Mouse (Mus musculus): ENCODE data around the gene 5031439G07Rik. TPM values are rescaled to one million over a fixed set of nuclear protein-coding genes. Genes with fewer than 3 reads are reported as not detected.

Gene 5031439G07Rik
- polyA plus RNA-seq, 1 experiment from 2014 or later: 9.2 TPM

GRCm38 (mm10) chr15:85016951-85017664 lies 28.8 kb upstream of the 5031439G07Rik start, which contains the start of gene Upk3a:
Upk3a (plus strand) TSS chr15:85017141.
- Histone ChIP-seq H3K4me3 (no peak within 1 kb of the TSS), H3K9ac (no peak within 1 kb of the TSS), H3K4me2 (no peak within 1 kb of the TSS), H3K27ac (no peak within 1 kb of the TSS), H3K4me1 (peaks cover 14% of the 10 kb centered on the region), H3K9me3 (no peaks in the 10 kb centered on the region), H3K36me3 (no peaks in the 10 kb centered on the region), H3K27me3 (peaks cover 41% of the 10 kb centered on the region)
- 8% methylated on average over 21 of the region's 21 CpGs for WGBS
- ATAC-seq (ENCODE audit: insufficient number of reproducible peaks, insufficient read depth, low FRiP score, low TSS enrichment, low read depth): no peak

DNA sequence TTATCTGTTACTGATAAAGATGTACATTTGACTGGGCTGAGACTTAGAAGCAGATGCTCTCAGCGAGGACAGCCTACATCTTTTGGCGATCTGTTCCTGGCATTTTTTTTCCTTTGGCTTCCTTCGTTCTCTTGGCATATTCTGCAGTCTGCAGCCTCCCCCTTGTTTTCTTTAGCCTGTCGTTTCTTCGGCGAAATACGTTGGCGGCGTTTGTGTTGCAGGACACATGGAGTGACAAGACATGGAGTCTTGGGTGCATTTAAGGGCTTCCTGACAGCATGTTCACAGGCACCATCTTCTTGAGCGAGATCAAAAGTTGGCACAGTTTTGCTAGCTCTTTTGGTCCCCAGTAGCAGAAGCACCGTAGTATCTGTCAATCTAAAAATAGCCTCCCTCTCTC lies 27.4 kb upstream of the 5031439G07Rik start:
- no peaks in the 10 kb centered on the region for H3K36me3 ChIP-seq
- H3K4me3 ChIP-seq: no peak overlapping the region
- no peak overlapping the region for H3K27ac ChIP-seq
- H3K4me2 ChIP-seq: no peak overlapping the region
- no peak for ATAC-seq (ENCODE audit: insufficient number of reproducible peaks, insufficient read depth, low FRiP score, low TSS enrichment, low read depth)
- H3K27me3 ChIP-seq: peaks cover 41% of the 10 kb centered on the region
- H3K9me3 ChIP-seq: no peaks in the 10 kb centered on the region
- no peak overlapping the region for H3K9ac ChIP-seq
- H3K4me1 ChIP-seq: peaks cover 19% of the 10 kb centered on the region
- WGBS: 82% methylated on average over 11 of the region's 11 CpGs

DNA sequence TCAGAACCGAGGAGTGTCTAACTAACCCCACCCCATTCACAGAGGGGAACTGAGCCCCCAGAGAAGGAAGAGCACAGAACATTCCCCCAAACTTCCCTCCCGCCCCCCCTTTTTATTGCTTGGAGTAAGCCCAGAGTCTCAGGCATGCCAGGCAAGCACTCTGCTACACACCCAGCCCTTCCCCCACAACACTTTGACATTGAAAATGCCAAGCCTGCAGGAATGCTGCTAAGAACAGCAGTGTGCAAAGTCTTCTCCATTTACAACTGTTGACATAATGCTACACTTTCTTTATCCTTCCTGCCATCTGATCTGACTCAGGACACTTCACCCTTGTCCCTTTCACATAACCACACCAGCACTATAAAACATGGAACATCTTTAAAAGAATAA lies 24.3 kb upstream of the 5031439G07Rik start:
- Histone ChIP-seq H3K36me3 (no peaks in the 10 kb centered on the region), H3K27me3 (peaks cover 21% of the 10 kb centered on the region), H3K4me1 (peaks cover 19% of the 10 kb centered on the region), H3K9ac (no peak overlapping the region), H3K4me3 (no peak overlapping the region), H3K27ac (peak overlapping the region; percentile 81), H3K4me2 (0 out of 2 replicates have a peak overlapping the region, but pooled peaks have one; percentile 30), H3K9me3 (no peaks in the 10 kb centered on the region)
- ATAC-seq (ENCODE audit: insufficient number of reproducible peaks, insufficient read depth, low FRiP score, low TSS enrichment, low read depth): no peak
- WGBS: 37% methylated on average over 2 of the region's 2 CpGs

DNA sequence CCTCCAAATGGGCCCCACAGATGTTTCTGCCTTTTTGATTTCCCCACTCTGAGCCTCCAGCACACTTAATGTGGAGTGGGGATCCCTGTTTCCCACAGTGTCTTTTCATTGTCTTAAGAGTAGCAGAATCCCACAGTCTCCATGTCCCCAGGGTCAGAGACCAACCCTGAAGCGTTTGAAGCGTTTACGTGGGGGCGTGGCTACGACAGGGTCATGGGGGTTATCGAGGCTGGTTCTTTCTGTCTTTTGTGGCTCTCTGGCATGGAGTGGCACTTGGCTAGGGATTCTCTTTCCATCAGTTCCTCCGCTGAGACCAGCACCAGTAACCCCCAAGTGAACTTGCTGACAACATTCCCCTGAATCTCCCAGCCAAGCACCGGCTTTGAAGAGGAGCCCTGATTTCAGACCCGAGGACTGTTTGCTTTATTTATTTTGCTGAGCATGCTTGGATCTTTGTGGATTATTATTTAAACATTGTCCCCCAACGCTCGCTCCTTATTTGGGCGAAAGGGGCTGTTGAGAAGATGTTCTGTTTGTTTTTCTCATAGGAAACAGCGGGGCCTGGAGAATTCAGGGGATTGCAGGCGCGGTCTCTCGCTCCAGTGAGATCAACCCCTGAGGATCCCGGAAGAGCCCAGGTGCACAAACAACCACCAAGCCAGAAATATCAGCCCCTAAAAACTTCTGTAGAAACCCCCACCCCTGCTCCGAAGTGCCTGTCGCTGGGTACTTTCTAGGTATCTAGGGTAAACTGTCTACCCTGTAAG lies 23.7 kb upstream of the 5031439G07Rik start:
- no peaks in the 10 kb centered on the region for H3K9me3 ChIP-seq
- peak overlapping the region; percentile 81 for H3K27ac ChIP-seq
- 0 out of 2 replicates have a peak, but pooled peaks have one; percentile 15 for ATAC-seq (ENCODE audit: insufficient number of reproducible peaks, insufficient read depth, low FRiP score, low TSS enrichment, low read depth)
- H3K27me3 ChIP-seq: peaks cover 15% of the 10 kb centered on the region
- no peak overlapping the region for H3K4me3 ChIP-seq
- H3K36me3 ChIP-seq: no peaks in the 10 kb centered on the region
- 27% methylated on average over 19 of the region's 19 CpGs for WGBS
- H3K9ac ChIP-seq: no peak overlapping the region
- peak overlapping the region; percentile 30 for H3K4me2 ChIP-seq
- peaks cover 15% of the 10 kb centered on the region for H3K4me1 ChIP-seq

- H3K27me3 ChIP-seq: no peaks in the 10 kb centered on the region
- peaks cover 13% of the 10 kb centered on the region for H3K4me1 ChIP-seq
- no peak overlapping the region for H3K9ac ChIP-seq
- no peak overlapping the region for H3K27ac ChIP-seq
- H3K36me3 ChIP-seq: no peaks in the 10 kb centered on the region
- no peaks in the 10 kb centered on the region for H3K9me3 ChIP-seq
- H3K4me2 ChIP-seq: no peak overlapping the region
- no peak for ATAC-seq (ENCODE audit: insufficient number of reproducible peaks, insufficient read depth, low FRiP score, low TSS enrichment, low read depth)
- H3K4me3 ChIP-seq: no peak overlapping the region
- 69% methylated on average over 8 of the region's 8 CpGs for WGBS
These were observed 21.3 kb upstream of the 5031439G07Rik start for GRCm38 (mm10) chr15:85009666-85010065.

DNA sequence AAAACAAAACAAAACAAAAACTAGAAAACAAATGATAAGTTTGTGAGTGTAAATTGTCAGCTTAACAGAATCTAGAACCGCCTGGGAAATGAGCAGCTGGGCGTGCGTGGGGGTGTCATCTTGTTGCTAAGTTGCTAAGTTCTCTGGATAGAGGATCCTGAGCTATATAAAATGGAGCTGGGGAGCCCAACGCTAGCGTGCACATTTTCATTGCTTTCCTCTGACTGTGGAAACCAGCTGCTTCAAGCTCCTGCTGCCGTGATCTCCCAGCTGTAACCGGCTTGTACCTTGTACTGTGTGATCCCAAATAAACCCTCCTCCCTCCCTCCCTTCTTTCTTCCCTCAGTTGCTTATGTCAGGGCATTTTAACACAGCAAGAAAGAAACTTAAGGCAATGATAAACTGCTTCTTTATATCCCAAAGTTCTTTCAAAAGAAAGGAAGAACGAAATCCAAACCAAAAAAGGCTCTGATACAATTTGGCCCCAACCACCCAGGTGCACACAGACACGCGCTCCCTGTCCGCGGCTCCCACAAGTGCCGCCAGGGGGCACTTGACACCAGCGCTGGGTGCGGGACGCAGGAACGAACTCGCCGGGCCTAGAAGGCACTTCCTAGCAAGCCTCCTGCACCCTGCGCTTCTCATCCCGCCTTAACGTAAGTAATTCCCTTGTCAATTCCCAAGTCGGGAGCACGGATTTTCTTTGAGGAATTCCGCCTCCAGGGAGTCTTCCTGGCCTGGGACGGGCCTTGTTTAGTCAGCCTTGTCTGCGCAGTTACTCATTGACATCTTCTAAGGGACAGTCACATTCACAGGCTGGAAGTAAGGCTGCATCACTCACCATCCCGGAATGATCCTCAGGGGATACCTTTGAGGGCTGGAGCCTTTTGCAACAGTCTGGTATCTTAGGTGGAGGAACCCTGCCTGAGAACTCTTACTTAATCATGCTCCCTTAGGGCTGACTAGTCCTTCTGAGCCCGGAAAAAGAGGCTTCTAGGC lies 12.9 kb upstream of the 5031439G07Rik start:
- Histone ChIP-seq H3K4me1 (0 out of 2 replicates have a peak, but pooled peaks cover 3% of the 10 kb centered on the region), H3K9ac (no peak overlapping the region), H3K4me2 (no peak overlapping the region; the same call in 1 of the 2 replicates), H3K36me3 (no peaks in the 10 kb centered on the region), H3K4me3 (no peak overlapping the region), H3K9me3 (no peaks in the 10 kb centered on the region), H3K27me3 (peaks cover 25% of the 10 kb centered on the region), H3K27ac (no peak overlapping the region)
- 17% methylated on average over 29 of the region's 29 CpGs for WGBS
- no peak for ATAC-seq (ENCODE audit: insufficient number of reproducible peaks, insufficient read depth, low FRiP score, low TSS enrichment, low read depth)

DNA sequence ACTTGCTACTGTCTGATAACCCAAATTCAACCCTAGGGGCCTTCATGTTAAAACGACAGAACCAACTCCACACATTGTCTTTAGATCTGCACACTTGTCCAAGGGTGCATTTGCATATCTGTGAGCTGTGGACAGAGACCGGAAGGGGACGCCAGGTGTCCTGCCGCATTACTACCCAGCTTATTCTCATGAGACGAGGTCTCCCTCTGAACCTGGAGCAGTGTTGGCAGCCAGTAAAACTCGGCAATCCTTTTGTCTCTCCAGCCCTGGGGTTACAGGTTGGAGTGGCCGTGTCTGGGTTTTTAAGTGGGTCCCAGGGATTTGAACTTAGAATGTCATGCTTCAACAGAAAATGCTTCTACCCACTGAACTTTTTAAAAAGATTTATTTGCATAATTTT lies 11.6 kb upstream of the 5031439G07Rik start:
- Histone ChIP-seq H3K27ac (no peak overlapping the region), H3K4me3 (no peak overlapping the region), H3K36me3 (no peaks in the 10 kb centered on the region), H3K27me3 (peaks cover 25% of the 10 kb centered on the region), H3K9me3 (no peaks in the 10 kb centered on the region), H3K4me2 (no peak overlapping the region), H3K9ac (no peak overlapping the region), H3K4me1 (0 out of 2 replicates have a peak, but pooled peaks cover 3% of the 10 kb centered on the region)
- ATAC-seq (ENCODE audit: insufficient number of reproducible peaks, insufficient read depth, low FRiP score, low TSS enrichment, low read depth): no peak
- WGBS: 72% methylated on average over 7 of the region's 7 CpGs

DNA sequence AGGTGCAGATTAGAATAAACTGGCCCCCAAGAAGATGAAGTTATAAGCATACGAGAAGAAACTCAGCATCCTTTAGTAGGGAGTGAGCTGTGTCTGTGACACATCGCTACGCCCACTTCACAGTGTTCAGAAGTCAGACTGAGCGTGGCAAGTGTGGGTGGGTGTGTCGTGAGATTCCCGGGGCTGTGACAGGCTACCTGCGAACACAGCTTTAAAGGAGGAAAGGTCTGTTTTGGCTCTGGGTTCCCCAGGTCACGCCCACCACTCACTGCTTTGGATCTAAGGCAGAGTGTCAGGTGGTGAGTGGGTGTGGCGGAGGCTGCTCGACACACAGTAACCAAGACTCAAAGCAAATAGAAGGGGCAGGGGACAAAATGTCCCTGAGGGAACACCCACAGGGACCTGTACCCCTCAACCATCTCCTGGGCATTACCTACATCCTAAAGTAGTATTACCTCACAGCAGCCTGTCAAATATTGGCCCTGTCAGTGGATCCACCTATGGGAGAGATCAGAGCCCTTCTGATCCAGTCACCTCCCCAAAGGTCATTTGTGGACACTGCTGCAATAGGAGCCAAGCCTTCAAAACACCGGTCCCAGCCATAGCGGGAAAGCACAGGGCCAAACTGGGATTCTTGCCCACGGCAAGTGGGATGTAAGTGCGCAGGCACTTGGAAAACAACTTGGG lies 9.6 kb upstream of the 5031439G07Rik start:
- H3K4me2 ChIP-seq: no peak overlapping the region

GRCm38 (mm10) chr15:84995967-84996366 lies 7.6 kb upstream of the 5031439G07Rik start:
- Histone ChIP-seq H3K9me3 (no peaks in the 10 kb centered on the region), H3K27me3 (peaks cover 18% of the 10 kb centered on the region), H3K4me3 (no peak overlapping the region), H3K27ac (no peak overlapping the region), H3K9ac (no peak overlapping the region), H3K4me1 (no peaks in the 10 kb centered on the region), H3K36me3 (no peaks in the 10 kb centered on the region), H3K4me2 (no peak overlapping the region)
- 6% methylated on average over 1 of the region's 1 CpGs for WGBS
- ATAC-seq (ENCODE audit: insufficient number of reproducible peaks, insufficient read depth, low FRiP score, low TSS enrichment, low read depth): no peak

More for the DNA sequence above, 9.6 kb upstream of the 5031439G07Rik start:
- WGBS: 74% methylated on average over 14 of the region's 14 CpGs
- Histone ChIP-seq H3K27me3 (peaks cover 32% of the 10 kb centered on the region), H3K9ac (no peak overlapping the region), H3K36me3 (no peaks in the 10 kb centered on the region), H3K9me3 (no peaks in the 10 kb centered on the region), H3K4me1 (0 out of 2 replicates have a peak, but pooled peaks cover 3% of the 10 kb centered on the region), H3K4me3 (no peak overlapping the region), H3K27ac (no peak overlapping the region)
- no peak for ATAC-seq (ENCODE audit: insufficient number of reproducible peaks, insufficient read depth, low FRiP score, low TSS enrichment, low read depth)

GRCm38 (mm10) chr15:84995041-84995440 lies 6.7 kb upstream of the 5031439G07Rik start:
- Histone ChIP-seq H3K9me3 (no peaks in the 10 kb centered on the region), H3K4me2 (no peak overlapping the region), H3K4me1 (no peaks in the 10 kb centered on the region), H3K9ac (no peak overlapping the region), H3K27me3 (peaks cover 10% of the 10 kb centered on the region; the same call in 1 of the 2 replicates), H3K27ac (no peak overlapping the region), H3K36me3 (no peaks in the 10 kb centered on the region), H3K4me3 (no peak overlapping the region)
- 30% methylated on average over 6 of the region's 6 CpGs for WGBS
- ATAC-seq (ENCODE audit: insufficient number of reproducible peaks, insufficient read depth, low FRiP score, low TSS enrichment, low read depth): no peak

Measured in embryonic facial prominence, embryonic 13.5 days (tissue).